Mouse (Mus musculus) CD4-positive, CD25-positive, alpha-beta regulatory T cell, adult 4 months (primary cell): ENCODE data around the gene Notch2. TPM values are rescaled to one million over a fixed set of nuclear protein-coding genes. Genes with fewer than 3 reads are reported as not detected.
"Not testable (repeated sequence)": the region's sequence is repeated elsewhere in the genome, so short reads cannot be mapped to it uniquely, and the experiment has no call there.

Experiments
- ATAC-seq: one replicate; pipeline ENCODE4 v1.8.0; 2017
- polyA plus RNA-seq, 2 experiments: library from polyadenylated mRNA; unstranded; fragments of 100-300 nt; shearing (Covaris generic); gene quantifications; one replicate each; pipeline ENCODE4 v1.2.1; 2017

The Notch2 gene
- polyA plus RNA-seq, 2 experiments from 2014 or later = 13.9 to 18.8 TPM

DNA sequence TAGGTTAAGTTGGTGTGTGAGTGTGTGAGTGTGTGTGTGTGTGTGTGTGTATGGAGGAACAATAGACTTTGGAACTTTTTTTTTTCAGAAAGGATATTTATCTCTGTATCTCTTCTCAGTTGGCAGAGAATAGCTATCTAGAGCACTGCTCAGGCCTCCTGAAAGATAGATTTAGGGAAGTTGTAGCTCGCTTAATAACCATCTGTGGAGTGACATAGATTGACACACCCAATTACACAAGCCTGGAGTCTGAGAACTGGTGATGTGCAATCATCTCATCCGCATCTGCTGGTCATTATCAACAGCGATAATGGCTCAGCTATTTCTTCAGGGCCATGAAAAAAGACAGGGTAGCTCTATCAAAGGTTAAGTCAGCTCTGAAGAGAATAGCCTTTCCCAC is 18.9 kb downstream of the Notch2 start:
- ATAC-seq = no peak

DNA sequence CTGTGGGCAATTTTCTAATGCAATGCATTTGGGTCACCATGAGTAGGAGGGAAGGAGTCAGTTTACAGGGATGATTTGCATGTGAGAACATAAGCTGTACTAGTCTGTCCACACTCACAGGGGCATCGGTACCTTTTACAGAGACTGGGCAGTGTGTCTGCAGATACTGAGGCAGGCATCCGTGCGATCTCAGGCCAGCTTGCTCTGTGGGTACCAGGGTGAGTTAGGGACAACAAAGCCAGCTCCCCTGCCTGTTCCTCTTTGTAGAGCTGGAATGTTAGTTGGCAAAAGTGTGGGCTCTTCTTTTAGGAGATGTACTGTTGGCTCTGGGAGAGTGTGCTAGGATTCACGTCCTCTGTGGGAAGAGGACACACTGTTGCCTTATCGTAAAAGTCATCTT is 19.6 kb downstream of the Notch2 start:
- ATAC-seq = no peak

GRCm38 (mm10) chr3:98034622-98035593 is 21.6 kb downstream of the Notch2 start:
- no peak for ATAC-seq

DNA sequence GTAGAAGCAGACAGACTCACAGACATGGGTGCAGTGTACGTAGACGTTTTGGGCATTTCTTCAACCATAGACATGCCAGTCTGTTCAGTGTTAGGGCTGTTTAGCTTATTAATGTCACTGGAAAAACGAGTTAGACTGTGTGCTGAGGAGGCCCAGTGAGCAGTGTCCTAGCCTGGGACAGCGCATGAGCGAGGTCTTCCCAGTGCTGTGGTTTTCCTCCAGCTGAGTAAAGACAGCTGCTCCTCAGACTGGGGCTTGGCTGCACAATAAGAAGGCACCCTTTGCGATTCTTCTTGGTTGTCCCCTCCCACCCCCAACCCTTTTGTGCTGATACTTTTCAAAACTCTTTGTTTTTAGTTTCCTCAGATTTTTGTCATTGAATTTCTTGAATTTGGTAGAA is 22.8 kb downstream of the Notch2 start:
- ATAC-seq = no peak

DNA sequence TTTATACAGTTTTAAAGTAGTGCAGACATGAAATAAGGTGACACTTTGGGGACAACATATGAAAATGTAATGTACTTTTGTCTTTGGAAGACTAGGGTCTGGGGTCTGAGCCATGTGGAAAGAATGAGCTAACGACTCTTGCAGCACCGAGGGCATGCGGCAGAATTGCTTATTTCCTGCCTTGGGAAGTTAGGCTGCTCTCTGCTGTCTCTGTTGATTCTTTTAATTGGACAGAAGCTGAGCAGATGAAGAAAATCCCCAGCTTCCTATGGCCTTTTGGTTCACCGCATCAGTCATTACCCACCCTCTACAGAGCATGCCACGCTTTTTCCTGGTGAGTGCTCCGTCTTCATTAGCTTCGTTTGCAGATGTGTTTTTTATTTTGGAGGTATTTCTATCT is 23.8 kb downstream of the Notch2 start:
- no peak for ATAC-seq

DNA sequence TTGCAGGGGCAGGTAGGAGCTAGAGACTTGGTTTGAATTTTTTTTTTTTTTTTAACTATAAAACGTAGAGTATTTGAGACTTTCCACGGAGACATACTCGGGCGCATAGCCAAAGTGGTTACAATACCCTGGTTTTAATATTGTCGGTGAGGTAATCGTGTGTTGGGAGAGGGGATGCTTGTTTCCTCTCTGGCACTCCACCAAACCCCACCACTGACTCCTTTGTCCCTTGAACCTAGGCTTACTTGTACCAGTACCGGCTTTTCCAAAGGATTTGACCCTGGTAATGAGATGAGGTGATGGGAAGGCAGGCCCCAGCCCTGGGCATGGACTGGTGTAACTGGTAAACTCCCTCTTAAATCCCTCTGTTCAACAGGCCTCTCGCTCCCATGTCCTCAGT is 25.3 kb downstream of the Notch2 start:
- ATAC-seq = no peak

GRCm38 (mm10) chr3:98039223-98039622 is 25.9 kb downstream of the Notch2 start:
- no peak for ATAC-seq

GRCm38 (mm10) chr3:98039666-98040456 is 26.5 kb downstream of the Notch2 start:
- no peak for ATAC-seq

DNA sequence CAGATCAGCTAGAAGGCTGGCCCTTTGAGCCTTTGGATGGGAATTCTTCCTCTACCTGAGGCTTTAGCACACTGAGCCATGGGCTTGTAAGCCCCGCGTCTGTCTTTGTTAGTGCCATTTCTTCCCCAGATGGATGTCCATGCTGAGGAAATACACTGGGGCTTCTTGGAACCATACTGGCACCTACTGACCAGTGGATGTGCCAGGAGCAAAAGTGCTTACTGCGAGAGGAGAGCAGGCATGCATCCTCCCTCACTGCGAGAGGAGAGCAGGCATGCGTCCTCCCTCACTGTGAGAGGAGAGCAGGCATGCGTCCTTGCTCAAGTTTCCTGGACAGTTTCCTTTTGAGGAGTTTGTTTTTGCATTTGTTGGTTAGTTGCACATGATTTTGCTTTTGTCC is 27.5 kb downstream of the Notch2 start:
- no peak for ATAC-seq

DNA sequence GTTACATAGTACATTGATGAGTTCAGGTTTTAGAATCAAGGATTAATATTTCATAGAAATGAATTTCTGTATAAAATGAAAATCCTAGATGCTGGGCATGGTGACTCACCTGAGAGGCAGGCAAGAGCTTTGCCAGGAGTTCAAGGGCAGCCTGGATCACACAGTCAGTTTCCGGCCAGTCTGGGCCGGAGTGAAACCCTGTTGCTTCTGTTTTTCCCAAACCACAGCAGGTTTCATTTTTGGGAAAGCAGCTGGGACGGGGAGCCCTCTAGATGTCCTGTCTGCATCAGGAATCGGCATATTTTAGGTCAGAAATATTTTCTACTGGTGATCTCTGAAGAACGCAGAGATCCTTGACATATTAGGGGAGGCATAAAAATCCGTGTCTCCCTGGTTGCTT is 29.0 kb downstream of the Notch2 start:
- ATAC-seq = no peak

GRCm38 (mm10) chr3:98042955-98043456 is 29.7 kb downstream of the Notch2 start:
- ATAC-seq = peak; percentile 60

DNA sequence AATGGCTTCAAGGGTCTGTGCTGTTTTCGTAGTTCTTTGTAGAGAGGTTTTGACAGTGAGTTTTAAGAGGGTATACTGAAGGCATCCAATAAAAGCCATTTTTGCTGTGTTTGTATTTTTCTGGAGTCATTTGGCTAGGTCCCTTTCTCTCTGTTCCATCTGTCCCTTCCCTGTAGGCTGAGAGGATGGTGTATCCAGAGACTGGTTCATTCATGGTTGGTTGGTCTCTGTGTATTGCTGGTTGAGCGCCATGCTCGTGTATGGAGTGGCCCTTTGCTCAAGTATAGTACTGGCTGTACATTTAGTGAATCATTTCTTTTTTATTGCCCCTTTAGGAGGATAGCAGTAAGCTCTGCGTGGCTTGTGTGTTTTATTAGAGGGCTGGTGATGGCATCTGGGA is 30.3 kb downstream of the Notch2 start:
- ATAC-seq = no peak

DNA sequence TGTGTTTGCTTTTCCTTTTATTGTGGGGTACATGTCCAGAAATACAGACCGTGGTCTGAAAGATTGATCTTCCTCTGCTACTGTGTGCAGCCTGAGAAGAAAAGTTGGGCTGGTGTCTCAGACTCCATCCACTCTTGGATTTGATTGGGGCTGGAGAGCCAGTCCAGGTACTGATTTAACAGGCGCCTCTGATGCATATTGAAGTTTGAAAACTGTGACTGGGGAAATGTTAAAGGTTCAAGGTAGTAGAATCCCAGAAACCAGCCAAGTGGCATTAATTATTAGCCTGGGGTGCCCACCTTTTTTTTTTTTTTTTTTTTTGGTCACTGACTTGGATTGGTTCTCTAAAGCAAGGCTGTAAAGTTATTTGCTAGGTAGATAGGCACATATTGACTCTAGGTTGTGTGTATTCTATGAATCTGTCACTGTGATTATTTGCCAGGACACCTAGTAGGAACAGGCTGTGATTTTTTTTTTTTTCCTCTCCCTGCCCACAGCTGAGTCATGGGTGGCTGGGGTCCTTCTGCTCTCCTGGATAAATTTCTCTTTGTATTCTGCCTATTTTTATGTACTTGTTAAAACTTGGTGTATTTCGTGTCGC is 31.5 kb downstream of the Notch2 start:
- no peak for ATAC-seq

GRCm38 (mm10) chr3:98045465-98046148 is 32.3 kb downstream of the Notch2 start:
- no peak for ATAC-seq

DNA sequence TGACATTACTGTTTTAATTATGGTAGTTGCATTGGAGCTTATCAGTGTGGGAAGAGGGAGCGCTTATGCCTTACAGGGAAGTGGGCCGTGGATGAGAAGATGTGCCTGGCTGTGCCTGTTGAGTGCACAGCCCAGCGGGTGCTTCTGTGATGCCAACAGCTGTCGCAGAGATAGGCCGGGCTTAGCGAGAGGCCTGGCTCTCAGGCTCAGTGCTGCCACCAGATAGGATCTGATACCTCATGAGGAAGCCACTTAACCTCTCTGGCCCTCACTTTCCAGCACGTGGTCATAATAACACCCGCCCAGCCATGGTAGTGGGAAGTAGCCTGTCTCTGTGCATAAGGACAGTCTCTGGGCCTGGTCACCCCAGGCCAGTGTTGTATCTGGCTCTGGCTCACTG is 33.0 kb downstream of the Notch2 start:
- no peak for ATAC-seq

DNA sequence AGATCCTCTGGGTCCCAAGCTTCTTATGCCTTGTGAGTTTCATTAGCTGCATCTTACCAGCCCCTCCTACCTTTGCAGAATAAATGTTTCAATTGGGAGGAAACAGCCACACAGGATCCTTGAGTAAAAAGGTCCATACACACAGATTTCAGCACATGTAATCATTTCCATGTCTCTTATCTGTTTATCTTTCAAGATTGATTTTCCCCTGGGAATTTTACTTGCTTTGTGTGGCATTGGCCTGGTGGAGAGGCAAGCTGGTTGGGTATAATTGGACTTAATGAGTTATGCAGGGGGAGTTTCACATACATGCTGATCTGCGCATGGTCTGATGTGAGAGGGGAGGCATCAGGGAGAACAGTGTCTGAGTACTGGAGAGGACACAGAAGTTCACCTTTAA is 36.3 kb downstream of the Notch2 start:
- no peak for ATAC-seq

DNA sequence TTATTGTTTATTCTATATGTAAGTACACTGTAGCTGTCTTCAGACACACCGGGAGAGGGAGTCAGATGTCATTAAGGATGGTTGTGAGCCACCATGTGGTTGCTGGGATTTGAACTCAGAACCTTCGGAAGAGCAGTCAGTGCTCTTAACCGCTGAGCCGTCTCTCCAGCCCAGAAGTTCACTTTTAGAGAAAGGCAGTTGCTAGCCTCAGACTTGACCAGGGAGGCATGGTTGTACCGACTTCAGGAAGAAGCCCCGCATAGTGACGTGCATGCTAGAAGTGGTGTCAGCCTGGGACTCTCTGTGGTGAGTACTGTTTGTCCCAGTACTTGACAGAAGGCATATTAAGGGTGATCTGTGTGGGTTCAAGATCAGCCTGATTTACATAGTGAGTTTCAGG is 36.8 kb downstream of the Notch2 start:
- not testable (repeated sequence) for ATAC-seq

- no peak for ATAC-seq
Measured at GRCm38 (mm10) chr3:98050492-98051406, 37.4 kb downstream of the Notch2 start.

DNA sequence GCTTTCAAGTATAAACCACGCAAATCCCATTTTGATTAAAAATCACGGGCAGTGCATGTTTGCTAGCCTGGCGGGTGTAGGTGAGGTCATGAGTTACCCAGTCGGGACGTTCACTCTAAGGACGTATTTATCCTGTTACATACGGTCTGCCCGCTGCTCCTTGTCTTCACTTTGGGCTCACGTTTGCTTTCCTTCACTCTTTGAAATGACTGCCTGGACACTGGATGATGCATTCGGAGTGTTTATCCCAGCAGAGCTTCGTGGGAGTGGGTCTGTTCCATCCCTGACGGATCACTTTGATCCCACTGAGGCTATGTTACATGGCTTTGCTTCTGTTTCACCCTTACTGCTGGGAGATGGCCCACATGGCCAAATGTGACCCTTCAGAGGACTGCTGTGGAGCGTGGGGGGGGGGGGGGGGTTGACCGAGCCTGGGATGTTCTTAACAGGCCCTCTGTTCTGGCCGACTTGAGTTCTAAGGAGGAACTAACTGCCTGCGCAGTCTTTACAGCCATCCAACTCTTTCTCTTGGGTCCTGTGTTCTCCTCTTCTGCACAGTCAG is 38.2 kb downstream of the Notch2 start:
- ATAC-seq = no peak

DNA sequence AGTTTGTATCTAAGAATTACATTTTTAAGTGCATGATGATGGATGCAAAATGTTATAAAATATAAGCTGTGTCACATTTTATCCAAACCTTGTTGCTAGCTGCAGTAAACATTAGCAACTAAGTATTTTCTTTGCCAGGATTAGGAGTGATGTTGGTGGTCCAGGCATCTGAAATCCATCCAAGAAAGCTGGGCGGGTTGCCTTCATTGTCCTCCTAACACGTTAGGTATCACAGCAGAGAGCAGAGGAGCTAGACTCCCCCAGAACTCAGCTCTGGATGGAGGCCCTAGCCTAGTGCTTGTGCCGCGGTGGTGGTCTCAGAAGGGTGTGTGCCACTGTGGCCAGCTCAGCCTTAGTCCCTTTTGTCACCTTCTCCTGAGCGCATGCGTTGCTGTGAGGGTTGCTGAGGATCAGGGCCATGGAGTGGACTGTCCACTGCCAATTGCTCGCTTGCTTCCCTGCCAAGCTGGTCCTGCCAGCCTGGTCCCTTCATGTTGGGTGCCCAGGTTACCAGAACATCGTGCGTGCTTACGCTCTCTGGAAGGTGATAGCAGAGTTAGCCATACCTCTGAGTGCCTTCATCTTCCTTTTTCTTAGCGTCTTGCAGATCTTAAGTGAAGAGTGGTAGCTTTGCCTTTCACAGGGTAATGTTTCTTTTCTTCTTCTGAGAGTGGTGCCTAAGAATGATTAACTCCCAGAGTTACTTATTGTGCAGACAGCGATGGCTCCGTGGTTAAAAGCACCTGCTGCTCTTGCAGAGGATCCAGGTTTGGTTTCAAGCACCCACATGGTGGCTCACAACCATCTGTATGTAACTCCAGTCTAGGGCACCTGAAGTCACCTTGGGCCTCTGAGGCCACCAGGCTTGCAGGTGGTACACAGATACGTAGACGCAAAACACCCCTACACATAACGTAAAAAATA is 39.4 kb downstream of the Notch2 start:
- no peak for ATAC-seq
